Mouse (Mus musculus): ENCODE measurements around the gene Jph4.

Gene Jph4

GRCm38 (mm10) chr14:55115846-55116245 is 889 bp downstream of the Jph4 start:
- no peak for DNase-seq

GRCm38 (mm10) chr14:55114759-55115701 is 1.7 kb downstream of the Jph4 start:
- DNase-seq: no peak

GRCm38 (mm10) chr14:55113975-55114645 is 2.6 kb downstream of the Jph4 start:
- peak; percentile 30 for DNase-seq

- peak; percentile 9 for DNase-seq
These were observed 3.3 kb downstream of the Jph4 start for GRCm38 (mm10) chr14:55113351-55113974.

DNA sequence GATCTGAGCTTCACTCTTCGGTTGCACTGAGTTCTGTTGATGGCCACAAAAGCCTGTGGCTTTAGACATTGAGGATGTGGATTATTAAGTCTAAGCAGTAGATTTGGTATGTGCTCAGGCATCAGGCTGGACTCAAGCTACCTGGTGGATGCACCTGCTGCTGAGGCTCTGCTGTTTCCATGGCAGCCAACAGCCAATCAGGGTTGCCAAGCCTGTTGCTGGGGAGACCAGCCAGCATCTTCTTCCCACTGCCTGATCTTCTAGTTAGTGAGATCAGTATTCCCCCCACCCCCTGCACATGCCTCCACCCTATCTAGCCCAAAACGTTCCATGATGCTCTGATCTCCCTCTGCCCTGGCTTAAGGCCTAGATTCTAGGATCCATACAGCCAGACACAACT is 5.0 kb downstream of the Jph4 start:
- DNase-seq: peak; percentile 82

GRCm38 (mm10) chr14:55110076-55110475 is 6.7 kb downstream of the Jph4 start:
- DNase-seq: no peak

DNA sequence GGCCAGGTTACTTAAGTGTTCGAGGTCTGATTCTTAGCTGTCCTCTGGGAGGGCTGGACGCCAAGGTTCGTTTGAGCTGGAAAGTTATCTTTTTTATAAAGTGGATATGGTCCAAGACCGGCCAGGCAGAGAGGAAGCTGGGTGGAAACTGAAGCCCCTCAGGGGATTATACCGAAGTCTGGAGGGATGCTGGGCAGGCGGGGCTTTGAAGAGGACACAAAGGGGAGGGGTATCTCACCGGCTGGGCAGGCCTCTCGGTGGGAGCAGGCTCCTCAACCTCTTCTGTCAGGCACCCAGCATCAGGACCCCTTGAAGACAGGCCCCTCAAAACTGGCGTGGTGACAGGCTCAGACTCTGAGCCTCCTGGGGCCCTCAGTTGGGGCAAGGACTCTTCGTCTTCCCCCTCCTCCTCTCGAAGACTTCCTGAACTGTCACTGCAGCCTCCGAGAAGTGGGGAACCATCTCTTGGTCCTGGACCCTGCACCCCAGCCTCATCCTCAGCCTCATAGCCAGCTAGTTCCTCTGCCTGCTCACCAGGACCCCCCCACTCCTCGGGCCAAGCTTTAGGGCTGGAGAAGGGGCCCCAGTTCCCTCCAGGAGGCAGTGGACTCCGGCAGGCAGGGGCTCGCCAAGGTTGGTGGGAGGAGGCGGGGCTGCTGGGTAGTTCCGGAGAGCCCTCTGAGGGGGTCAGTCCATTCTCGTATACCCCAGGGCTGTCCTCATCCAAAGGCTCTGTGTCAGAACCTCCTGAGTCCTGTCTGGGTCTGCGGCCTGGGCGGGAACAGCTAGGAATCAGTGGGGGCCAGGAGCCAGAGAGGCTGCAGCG is 7.5 kb downstream of the Jph4 start:
- no peak for DNase-seq

GRCm38 (mm10) chr14:55108202-55108870 is 8.4 kb downstream of the Jph4 start:
- DNase-seq: peak; percentile 94

DNA sequence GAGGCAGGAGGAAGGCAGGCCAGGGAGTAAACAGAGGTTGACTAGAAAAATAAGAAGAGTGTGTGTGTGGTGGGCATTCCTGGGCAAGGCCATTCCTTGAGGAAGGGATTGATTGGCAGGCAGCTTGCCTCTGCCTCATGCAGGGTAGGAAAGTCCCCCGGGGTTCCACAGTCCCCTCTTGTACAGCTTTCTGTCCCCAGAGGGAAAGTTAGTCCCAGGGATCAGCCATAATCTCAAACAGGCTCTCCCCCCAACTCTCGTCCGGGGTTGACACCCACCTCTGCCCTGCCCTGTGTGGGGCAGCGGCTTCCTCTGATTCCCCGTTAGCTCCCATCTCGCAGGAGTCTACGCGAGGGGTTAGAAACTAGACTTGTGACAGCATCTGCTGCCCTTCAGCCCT is 9.7 kb downstream of the Jph4 start:
- no peak for DNase-seq

DNA sequence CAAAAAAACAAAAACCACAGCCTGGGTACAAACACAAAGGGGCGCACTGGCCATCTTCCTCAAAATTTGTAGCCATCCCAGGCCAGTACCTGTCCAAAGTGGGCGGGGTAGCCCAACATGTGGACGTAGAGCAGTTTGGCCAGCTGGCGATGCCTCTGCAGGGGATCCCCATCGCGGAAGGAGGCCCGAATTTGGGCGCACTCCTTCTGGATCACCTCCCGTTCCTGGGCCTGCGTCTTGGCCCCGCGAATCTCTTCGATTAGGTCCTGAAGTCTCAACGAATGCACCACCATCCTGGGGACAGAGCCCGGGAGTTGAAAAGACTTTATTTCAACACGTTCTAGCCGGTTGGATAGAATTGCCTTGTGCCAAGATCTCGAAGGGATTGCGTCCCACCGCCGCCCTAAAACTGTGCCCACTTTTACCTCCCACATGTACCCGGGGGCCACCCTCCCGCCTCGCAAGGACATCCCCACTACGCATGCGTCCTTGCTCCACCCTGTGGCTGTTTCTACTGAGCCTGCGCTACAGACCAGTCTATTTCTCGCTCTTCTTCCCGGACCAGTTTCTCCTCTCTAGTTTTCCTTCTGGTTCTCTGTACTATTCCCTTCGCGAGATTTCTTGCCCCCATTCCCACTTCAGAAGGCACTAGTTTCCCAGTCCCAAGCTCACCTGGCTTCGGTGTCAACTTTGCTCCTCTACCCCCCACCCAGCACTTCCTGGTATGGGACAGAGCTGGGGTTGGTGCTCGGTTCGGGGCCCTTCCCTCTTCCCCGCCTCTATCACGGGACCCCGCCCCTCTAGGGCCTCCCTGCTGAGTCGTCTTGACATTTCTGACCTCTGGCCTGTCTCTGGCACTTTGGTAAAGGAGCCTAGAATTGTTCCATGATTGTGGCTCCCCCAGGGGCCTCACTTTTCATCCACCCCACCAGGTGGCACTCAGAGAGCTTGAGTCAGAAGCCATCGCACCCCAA is 10.6 kb downstream of the Jph4 start, which contains the start of gene Ap1g2:
Gene Ap1g2, minus strand, starts transcription at position 758 of the 974 bp plus-strand sequence.
- DNase-seq: peak; percentile 90

- DNase-seq: no peak
These were observed 11.3 kb downstream of the Jph4 start for GRCm38 (mm10) chr14:55105386-55105785.

- DNase-seq: no peak
These were observed 12.4 kb downstream of the Jph4 start for GRCm38 (mm10) chr14:55104365-55104764.

DNA sequence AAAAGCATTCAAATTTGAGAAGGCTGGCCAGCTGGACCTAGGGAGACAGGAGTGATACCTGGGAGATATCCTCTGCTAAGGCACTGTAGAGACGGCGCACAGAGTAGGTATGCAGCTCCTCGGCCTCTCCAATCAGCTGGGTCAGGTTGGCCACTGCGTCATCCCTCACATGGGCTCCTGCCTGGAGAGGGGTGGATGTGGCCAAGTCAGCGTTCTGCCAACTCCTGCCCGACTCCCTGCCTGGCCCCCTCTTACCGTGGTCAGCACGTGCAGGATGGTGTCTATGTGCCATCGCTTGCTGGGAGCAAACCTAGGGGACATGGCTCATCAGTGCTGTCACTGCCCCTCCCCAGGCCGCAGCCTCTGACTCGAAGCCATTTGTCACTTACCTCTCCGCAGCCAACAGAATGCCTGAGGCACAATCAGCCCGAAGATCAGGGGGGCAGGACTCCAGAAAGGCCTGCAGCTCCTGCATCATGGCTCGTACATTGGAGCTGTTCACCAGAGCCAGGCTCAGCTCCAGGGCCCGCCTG is 14.4 kb downstream of the Jph4 start:
- no peak for DNase-seq

DNA sequence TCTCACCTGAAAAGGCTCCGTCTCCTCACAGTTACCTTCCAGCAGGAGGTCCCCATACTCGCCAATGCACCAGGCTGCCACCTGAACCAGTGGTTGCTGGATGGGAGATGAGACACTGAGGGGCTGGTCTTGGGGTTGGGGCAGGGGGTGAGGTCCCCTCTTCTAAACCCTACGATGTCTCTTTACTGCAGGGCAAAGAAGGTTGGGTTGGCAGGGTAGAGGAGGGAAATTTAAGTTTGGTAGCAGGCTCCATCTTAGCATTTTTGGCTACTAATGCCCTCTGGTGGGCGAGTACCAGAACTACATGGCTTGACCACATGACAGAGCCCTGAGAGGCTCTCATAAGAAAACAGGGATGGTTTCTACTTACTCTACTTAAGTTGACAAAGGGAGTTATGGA is 15.1 kb downstream of the Jph4 start:
- DNase-seq: peak; percentile 62

DNA sequence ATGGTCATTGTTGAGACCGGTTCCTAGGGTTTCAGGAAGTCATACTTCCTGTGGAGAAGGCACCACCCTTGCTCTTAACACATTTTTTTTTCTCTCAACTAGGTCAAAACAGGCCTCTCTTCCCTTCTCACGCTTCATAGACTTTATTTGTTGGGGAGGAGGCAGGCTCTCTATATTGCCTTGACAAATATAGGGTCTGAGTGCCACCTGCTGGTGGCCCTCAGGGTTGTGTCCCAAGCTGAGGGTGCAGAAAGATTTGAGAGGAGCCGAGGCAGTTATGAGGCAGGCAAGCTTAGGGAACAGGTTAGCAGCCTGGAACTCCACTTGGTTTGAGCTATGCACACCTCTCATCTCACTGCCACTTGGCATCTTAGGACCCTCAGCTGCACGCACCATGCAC is 18.7 kb downstream of the Jph4 start:
- no peak for DNase-seq

GRCm38 (mm10) chr14:55097646-55098045 is 19.1 kb downstream of the Jph4 start:
- DNase-seq: no peak

DNA sequence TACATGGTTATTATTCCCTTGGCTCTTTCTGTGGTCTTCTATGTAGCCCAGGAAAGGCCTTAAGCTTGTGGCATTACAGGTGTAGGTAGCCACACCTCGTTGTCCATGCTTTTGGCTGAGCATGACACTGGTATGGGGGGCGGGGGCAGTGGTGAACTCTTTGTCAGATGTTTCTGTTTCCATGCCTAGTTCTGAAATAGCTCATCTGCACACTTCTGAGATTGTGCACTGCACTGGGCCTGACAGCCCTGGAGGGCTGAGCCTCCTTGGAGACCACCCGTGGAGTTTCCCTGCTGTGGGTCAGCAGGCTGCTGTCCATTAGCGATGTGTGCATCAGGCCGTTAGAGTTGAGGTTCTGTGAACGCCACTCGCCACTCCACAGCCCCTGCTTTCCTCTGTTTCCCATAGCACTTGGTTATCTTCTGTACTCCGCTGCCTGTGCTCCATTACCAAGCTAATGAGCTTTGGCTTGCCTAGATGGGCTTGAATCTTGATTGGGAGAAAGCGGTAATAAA is 20.1 kb downstream of the Jph4 start:
- no peak for DNase-seq

DNA sequence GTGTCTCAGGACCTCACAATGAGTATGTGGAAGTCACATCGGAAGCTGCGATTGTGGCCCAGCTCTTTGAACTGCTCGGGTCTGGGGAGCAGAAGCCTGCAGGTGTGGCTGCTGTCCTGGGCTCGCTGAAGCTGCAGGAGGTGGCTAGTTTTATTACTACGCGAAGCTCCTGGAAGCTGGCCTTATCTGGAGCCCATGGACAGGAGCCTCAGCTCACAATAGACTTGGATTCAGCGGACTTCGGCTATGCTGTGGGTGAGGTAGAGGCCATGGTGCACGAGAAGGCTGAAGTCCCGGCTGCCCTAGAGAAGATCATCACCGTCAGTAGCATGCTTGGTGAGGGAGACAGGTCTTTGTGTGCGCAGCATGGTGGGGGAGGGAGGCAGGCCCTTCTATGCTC is 21.1 kb downstream of the Jph4 start:
- no peak for DNase-seq

DNA sequence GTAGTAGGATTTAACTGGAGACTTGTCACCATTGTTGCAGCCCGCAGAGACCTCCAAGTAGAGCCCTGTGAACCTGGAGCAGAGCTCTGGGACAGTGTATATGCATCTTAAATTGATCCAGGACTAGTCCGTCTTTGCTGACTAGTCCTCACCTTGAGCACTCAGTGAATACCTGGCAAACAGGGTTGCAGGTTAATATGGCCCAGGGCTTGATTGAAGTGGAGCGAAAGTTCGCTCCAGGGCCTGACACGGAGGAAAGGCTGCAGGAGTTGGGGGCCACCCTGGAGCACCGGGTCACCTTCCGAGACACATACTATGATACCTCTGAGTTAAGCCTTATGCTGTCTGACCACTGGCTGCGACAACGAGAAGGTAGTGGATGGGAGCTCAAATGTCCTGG is 21.5 kb downstream of the Jph4 start:
- DNase-seq: no peak

GRCm38 (mm10) chr14:55094704-55095231 is 22.0 kb downstream of the Jph4 start, which contains the start of gene Thtpa:
TSS of gene Thtpa (plus strand) at chr14:55094784.
- DNase-seq: peak; percentile 72

Data from layer of hippocampus, adult 9-11 months (tissue).